Mouse (Mus musculus): Measurements from ENCODE around the gene Tacc2.

DNA sequence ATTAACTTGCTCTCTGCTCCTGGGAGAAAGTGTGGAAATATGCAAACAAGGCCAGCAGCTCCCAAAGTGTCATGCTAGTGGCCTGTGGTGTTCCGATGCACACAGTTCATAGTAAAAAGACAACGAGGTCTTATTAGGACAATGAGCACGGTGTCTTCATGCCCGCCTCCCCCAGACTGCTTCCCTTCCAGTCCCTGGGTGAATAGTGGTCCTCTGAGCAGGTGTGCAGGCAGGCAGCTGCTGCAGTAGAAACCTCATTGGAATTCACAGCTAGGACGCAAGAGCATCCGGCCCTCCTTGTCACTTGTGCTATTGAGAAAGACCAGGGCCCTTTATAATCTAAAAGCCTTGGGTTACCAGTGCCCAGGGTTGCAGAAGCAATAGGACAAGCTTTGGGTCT lies 136.1 kb downstream of the Tacc2 start:
- TF ChIP-seq EP300 (IDR thresholded peaks at IDR 0.05; ENCODE audit: low read depth in 1 of 2, low read length in 2 of 2) = no peak
- TF ChIP-seq ZNF384 (IDR thresholded peaks at IDR 0.05; ENCODE audit: low read depth, low read length) = no peak
- TF ChIP-seq CTCF (IDR thresholded peaks at IDR 0.05 in 2 of 3, conservative IDR thresholded peaks at IDR 0.05 in 1 of 3; ENCODE audit: control insufficient read depth in 1 of 3, insufficient read depth in 1 of 3, low read depth in 2 of 3, low read length in 3 of 3, poor library complexity in 1 of 3, severe bottlenecking in 1 of 3) = no peak
- no peak for TF ChIP-seq ETS1 (IDR thresholded peaks at IDR 0.05; ENCODE audit: low read depth, low read length)
- no peak for TF ChIP-seq GATA1 (IDR thresholded peaks at IDR 0.05; ENCODE audit: low read depth, low read length)
- no peak for TF ChIP-seq MYB (IDR thresholded peaks at IDR 0.05; ENCODE audit: low read depth, low read length)
- TF ChIP-seq HCFC1 (IDR thresholded peaks at IDR 0.05; ENCODE audit: low read depth, low read length) = no peak
- no peak for TF ChIP-seq TCF12 (IDR thresholded peaks at IDR 0.05; ENCODE audit: low read depth, low read length)
- TF ChIP-seq POLR2A (IDR thresholded peaks at IDR 0.05; ENCODE audit: control insufficient read depth in 1 of 2, insufficient read depth in 1 of 2, low read depth in 1 of 2, low read length in 2 of 2, poor library complexity in 1 of 2) = no peak
- no peak for TF ChIP-seq MAFK (IDR thresholded peaks at IDR 0.05; ENCODE audit: borderline replicate concordance, low read depth, low read length)
- no peak for TF ChIP-seq POLR2AphosphoS2 (IDR thresholded peaks at IDR 0.05; ENCODE audit: low read length)
